Mouse (Mus musculus) limb, embryonic 11.5 days (tissue): Measurements from ENCODE around the gene Pitpna. TPM values are rescaled to one million over a fixed set of nuclear protein-coding genes. Genes with fewer than 3 reads are reported as not detected.
"Not testable (repeated sequence)": the region's sequence is repeated elsewhere in the genome, so short reads cannot be mapped to it uniquely, and the experiment has no call there.

ENCODE experiments used
- ATAC-seq: fragments of 200-750 bp; cut with Nextera tagmentation; 2 replicates; pipeline ENCODE4 v1.8.0; 2017; ENCODE audit warnings: low read depth; ENCODE audit not compliant: insufficient number of reproducible peaks, low FRiP score, low TSS enrichment
- DNase-seq: peaks from one replicate; pipeline ENCODE4 v3.0.0-alpha.2; 2015; ENCODE audit warnings: low spot score
- H3K27ac ChIP-seq: fragments of 300-500 bp; sonication (generic); replicated peaks from 2 replicates; pipeline ENCODE4 v1.5.1; 2014; ENCODE audit warnings: low read depth, mild to moderate bottlenecking, low read length
- H3K27me3 ChIP-seq: fragments of 300-500 bp; sonication (generic); 2 replicates; pipeline ENCODE4 v1.6.1; 2014; ENCODE audit warnings: mild to moderate bottlenecking, low read length, mixed read lengths; ENCODE audit not compliant: control insufficient read depth, insufficient read depth
- H3K36me3 ChIP-seq: fragments of 300-500 bp; sonication (generic); 2 replicates; pipeline ENCODE4 v1.6.1; 2014; ENCODE audit warnings: mild to moderate bottlenecking, low read length, moderate library complexity, mixed read lengths; ENCODE audit not compliant: control insufficient read depth, insufficient read depth
- H3K4me1 ChIP-seq: fragments of 300-500 bp; sonication (generic); 2 replicates; pipeline ENCODE4 v1.6.1; 2014; ENCODE audit warnings: low read length, mixed read lengths; ENCODE audit not compliant: control insufficient read depth, insufficient read depth
- H3K4me2 ChIP-seq: fragments of 300-500 bp; sonication (generic); 2 replicates; pipeline ENCODE4 v1.6.1; 2014; ENCODE audit warnings: low read depth, mild to moderate bottlenecking, moderate library complexity; ENCODE audit not compliant: severe bottlenecking
- H3K4me3 ChIP-seq: fragments of 300-500 bp; sonication (generic); 2 replicates; pipeline ENCODE4 v1.5.1; 2014; ENCODE audit warnings: low read depth, low read length
- H3K9ac ChIP-seq: fragments of 300-500 bp; sonication (generic); 2 replicates; pipeline ENCODE4 v1.6.1; 2014; ENCODE audit warnings: mild to moderate bottlenecking, low read length
- H3K9me3 ChIP-seq: fragments of 300-500 bp; sonication (generic); 2 replicates; pipeline ENCODE4 v1.6.1; 2016; ENCODE audit warnings: low read length; ENCODE audit not compliant: control insufficient read depth
- WGBS: fragments of 180-500 bp; shearing (Covaris S2); extraction: QIAGEN DNeasy Blood & Tissue Kit; methylation state at CpG from one replicate; pipeline ENCODE4 v1.1.7; 2014; 5-methylcytosine and 5-hydroxymethylcytosine counted together
- polyA plus RNA-seq: library from polyadenylated mRNA; unstranded; fragments of >200 nt; fragmentation: Nextera tagmentation; extraction: Ambion mirVana; gene quantifications from 2 replicates; pipeline ENCODE4 v1.2.1, GENCODE M21; 2014

Pitpna gene
- polyA plus RNA-seq, 1 experiment from 2014 or later = 67.3 TPM

GRCm38 (mm10) chr11:75592612-75593011 lies 4.7 kb downstream of the Pitpna start:
- ATAC-seq = no peak
- Histone ChIP-seq H3K9ac (no peak overlapping the region), H3K4me2 (no peak overlapping the region), H3K27ac (no peak overlapping the region), H3K9me3 (no peaks in the 10 kb centered on the region), H3K4me3 (no peak overlapping the region), H3K36me3 (peaks cover 2% of the 10 kb centered on the region; the same call in 1 of the 2 replicates), H3K4me1 (peaks cover 12% of the 10 kb centered on the region), H3K27me3 (no peaks in the 10 kb centered on the region)
- WGBS = 83% methylated on average over 5 of the region's 5 CpGs
- DNase-seq = no peak

GRCm38 (mm10) chr11:75594431-75594830 lies 6.5 kb downstream of the Pitpna start:
- H3K27me3 ChIP-seq = no peaks in the 10 kb centered on the region
- DNase-seq = no peak
- no peak overlapping the region for H3K4me2 ChIP-seq
- no peak overlapping the region for H3K27ac ChIP-seq
- H3K36me3 ChIP-seq = peaks cover 4% of the 10 kb centered on the region
- no peak overlapping the region for H3K9ac ChIP-seq
- 84% methylated on average over 9 of the region's 9 CpGs for WGBS
- 0 out of 2 replicates have a peak, but pooled peaks cover 2% of the 10 kb centered on the region for H3K4me1 ChIP-seq
- no peaks in the 10 kb centered on the region for H3K9me3 ChIP-seq
- ATAC-seq = no peak
- H3K4me3 ChIP-seq = no peak overlapping the region

DNA sequence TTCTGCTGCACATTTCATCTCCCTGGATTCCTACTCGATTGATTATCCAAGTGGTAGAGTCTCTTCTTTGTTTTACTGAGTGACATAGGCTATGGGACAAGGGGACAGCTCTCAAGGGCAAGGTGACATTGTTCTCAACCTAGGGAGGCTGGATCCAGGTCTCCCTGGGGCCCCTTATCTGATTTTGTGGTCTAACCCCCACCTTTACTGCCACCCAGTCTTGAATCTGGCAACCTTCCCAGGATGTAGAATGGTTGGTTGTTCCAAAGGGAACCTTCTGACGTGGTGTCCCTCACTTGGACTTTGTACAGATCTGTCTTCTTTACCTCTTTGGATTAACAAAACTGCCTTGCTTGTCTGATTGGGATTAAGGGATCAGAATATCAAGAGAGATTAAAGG lies 7.5 kb downstream of the Pitpna start:
- H3K36me3 ChIP-seq = peaks cover 4% of the 10 kb centered on the region
- H3K4me3 ChIP-seq = no peak overlapping the region
- no peaks in the 10 kb centered on the region for H3K9me3 ChIP-seq
- H3K4me2 ChIP-seq = no peak overlapping the region
- H3K27me3 ChIP-seq = no peaks in the 10 kb centered on the region
- H3K27ac ChIP-seq = no peak overlapping the region
- no peaks in the 10 kb centered on the region for H3K4me1 ChIP-seq
- ATAC-seq (no peak), DNase-seq (no peak)
- WGBS = 84% methylated on average over 2 of the region's 2 CpGs
- no peak overlapping the region for H3K9ac ChIP-seq

- ATAC-seq (no peak), DNase-seq (no peak)
- Histone ChIP-seq H3K9ac (no peak overlapping the region), H3K36me3 (peaks cover 8% of the 10 kb centered on the region), H3K27me3 (no peaks in the 10 kb centered on the region), H3K4me2 (no peak overlapping the region), H3K27ac (no peak overlapping the region), H3K9me3 (no peaks in the 10 kb centered on the region), H3K4me3 (no peak overlapping the region), H3K4me1 (no peaks in the 10 kb centered on the region)
- WGBS = 88% methylated on average over 7 of the region's 7 CpGs
Observed at GRCm38 (mm10) chr11:75595816-75596215, 7.9 kb downstream of the Pitpna start.

DNA sequence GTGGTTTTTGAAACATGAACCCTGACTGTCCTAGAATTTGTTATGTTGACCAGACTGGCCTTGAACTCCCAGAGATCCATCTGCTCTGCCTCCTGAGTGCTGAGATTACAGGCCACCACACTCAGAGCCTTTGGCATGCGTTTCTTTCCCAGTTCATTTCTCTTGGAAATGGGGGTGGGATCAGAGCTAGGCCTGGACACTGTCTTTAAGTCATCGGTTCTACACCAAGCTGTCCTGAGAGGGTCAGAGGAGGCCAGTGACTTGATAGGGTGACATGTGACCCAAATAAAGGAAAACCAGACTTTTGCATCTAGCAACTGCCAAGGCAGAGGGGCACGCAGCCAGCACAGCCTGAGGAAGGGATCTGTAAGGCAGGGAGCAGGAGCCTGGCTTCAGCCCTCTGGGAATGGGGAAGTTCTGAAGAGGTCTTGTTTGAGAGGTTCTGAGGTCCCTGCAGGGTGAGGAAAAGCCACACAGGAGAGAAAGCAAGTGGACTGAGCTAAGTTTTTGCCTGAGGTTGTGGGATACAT lies 8.9 kb downstream of the Pitpna start:
- Histone ChIP-seq H3K4me1 (no peaks in the 10 kb centered on the region), H3K9ac (no peak overlapping the region), H3K9me3 (no peaks in the 10 kb centered on the region), H3K4me2 (no peak overlapping the region), H3K27me3 (no peaks in the 10 kb centered on the region), H3K27ac (no peak overlapping the region), H3K4me3 (no peak overlapping the region), H3K36me3 (peaks cover 12% of the 10 kb centered on the region)
- ATAC-seq = no peak
- DNase-seq = no peak
- 85% methylated on average over 3 of the region's 3 CpGs for WGBS

DNA sequence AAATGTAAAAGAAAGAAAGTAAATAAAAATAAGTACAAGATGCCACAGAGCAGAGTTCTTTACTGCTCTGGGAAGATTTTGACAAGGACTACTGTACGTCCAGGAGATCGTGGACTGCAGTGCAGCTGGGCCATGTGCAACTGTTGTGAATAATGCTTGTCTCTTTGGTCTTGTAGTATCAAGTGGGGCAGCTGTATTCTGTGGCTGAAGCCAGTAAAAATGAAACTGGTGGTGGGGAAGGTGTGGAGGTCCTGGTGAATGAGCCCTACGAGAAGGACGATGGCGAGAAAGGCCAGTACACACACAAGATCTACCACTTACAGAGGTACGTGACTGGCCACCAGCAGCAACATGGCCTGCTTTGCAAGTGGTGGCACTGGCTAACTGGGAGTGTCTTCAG lies 10.1 kb downstream of the Pitpna start:
- no peak overlapping the region for H3K4me2 ChIP-seq
- no peaks in the 10 kb centered on the region for H3K4me1 ChIP-seq
- peaks cover 12% of the 10 kb centered on the region for H3K36me3 ChIP-seq
- H3K9me3 ChIP-seq = no peaks in the 10 kb centered on the region
- DNase-seq (no peak), ATAC-seq (no peak)
- 95% methylated on average over 6 of the region's 6 CpGs for WGBS
- no peak overlapping the region for H3K27ac ChIP-seq
- H3K9ac ChIP-seq = no peak overlapping the region
- H3K4me3 ChIP-seq = no peak overlapping the region
- no peaks in the 10 kb centered on the region for H3K27me3 ChIP-seq

DNA sequence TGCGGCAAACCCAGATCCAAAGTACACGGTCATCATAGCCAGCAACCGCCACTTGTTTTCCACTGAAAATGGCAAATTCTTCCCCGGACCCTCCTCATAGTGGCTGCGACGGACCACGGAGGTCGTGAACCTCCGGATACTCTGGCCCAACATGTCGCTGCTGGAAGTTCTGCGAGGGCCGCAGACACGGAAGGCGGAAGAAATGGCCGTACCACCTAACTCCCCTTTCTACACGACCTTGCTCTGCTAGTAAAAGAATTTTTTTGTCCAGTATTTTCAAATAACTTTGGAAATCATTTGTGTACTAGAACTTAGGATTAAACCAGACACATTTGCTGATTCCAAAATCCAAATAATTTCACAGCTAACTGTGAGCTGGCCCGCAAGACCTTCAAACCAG lies 11.9 kb downstream of the Pitpna start:
- not testable (repeated sequence) for H3K27me3 ChIP-seq, H3K9me3 ChIP-seq, H3K9ac ChIP-seq, H3K36me3 ChIP-seq, H3K27ac ChIP-seq, H3K4me3 ChIP-seq, ATAC-seq, DNase-seq, H3K4me2 ChIP-seq, H3K4me1 ChIP-seq
- WGBS = 93% methylated on average over 16 of the region's 17 CpGs

DNA sequence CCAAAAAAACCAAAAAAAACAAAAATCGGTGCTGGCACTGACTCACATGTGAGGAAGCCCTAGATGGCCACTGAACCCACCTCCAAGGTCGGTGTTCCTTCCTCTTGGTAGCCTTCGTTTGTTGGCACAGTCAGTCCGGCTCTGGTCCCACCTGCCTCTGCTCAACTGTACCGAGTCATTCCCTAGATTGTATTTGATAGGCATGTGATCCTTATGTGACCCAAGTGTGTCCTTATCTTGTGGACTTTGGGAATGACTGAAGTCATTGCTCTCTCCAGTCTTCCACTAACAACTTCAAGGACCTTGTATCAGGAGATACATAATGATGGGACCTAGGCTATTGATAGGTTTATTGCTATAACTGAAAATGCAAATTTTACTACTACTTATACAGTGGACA lies 16.9 kb downstream of the Pitpna start:
- no peaks in the 10 kb centered on the region for H3K9me3 ChIP-seq
- H3K27ac ChIP-seq = no peak overlapping the region
- no peak overlapping the region for H3K4me3 ChIP-seq
- ATAC-seq = no peak
- no peak overlapping the region for H3K9ac ChIP-seq
- peaks cover 17% of the 10 kb centered on the region for H3K36me3 ChIP-seq
- no peaks in the 10 kb centered on the region for H3K27me3 ChIP-seq
- H3K4me1 ChIP-seq = no peaks in the 10 kb centered on the region
- no peak for DNase-seq
- no peak overlapping the region for H3K4me2 ChIP-seq
- WGBS = 94% methylated on average over 5 of the region's 5 CpGs

DNA sequence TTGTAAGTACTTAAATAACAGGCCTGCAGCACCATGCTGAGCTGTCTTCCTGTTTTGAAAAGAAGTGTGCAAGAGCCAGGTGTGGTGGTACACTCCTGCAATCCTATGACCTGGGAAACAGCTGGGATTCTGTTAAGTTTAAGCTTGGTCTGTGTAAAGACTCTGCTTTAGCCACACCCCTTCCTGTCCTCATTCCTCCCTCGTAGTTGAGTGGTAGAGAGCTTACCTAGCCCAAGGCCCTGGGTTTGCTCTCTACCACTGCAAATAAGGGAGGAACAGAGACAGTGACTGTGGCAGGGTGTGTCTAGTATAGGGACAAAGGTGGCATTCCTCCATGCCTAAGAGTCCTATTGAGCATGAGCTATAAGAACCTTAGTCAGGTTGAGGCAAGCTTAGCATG lies 17.4 kb downstream of the Pitpna start:
- DNase-seq (no peak), ATAC-seq (no peak)
- Histone ChIP-seq H3K9ac (no peak overlapping the region), H3K27me3 (no peaks in the 10 kb centered on the region), H3K9me3 (no peaks in the 10 kb centered on the region), H3K4me3 (no peak overlapping the region), H3K4me1 (no peaks in the 10 kb centered on the region), H3K36me3 (peaks cover 17% of the 10 kb centered on the region), H3K27ac (no peak overlapping the region), H3K4me2 (no peak overlapping the region)
- 54% methylated on average over 1 of the region's 1 CpGs for WGBS
